Mouse (Mus musculus) forebrain, postnatal 0 days (tissue): Measurements from ENCODE around the gene Yeats2. TPM values are rescaled to one million over a fixed set of nuclear protein-coding genes. Genes with fewer than 3 reads are reported as not detected.

Source experiments
- ATAC-seq: fragments of 200-750 bp; cut with Nextera tagmentation; 2 replicates; pipeline ENCODE4 v1.8.0; 2017; ENCODE audit warnings: mild to moderate bottlenecking, moderate library complexity
- DNase-seq: peaks from one replicate; pipeline ENCODE4 v3.0.0-alpha.2; 2015
- H3K27ac ChIP-seq: fragments of 300-500 bp; sonication (generic); 2 replicates; pipeline ENCODE4 v1.5.1; 2014; ENCODE audit warnings: low read depth, mild to moderate bottlenecking, antibody characterized with exemption, low read length, moderate library complexity, mixed read lengths
- H3K27me3 ChIP-seq: fragments of 300-500 bp; sonication (generic); 2 replicates; pipeline ENCODE4 v1.6.1; 2014; ENCODE audit warnings: mild to moderate bottlenecking, low read length, mixed read lengths; ENCODE audit not compliant: insufficient read depth
- H3K36me3 ChIP-seq: fragments of 300-500 bp; sonication (generic); 2 replicates; pipeline ENCODE4 v1.6.1; 2014; ENCODE audit warnings: mild to moderate bottlenecking, moderate library complexity; ENCODE audit not compliant: insufficient read depth
- H3K4me1 ChIP-seq: fragments of 300-500 bp; sonication (generic); 2 replicates; pipeline ENCODE4 v1.6.1; 2014; ENCODE audit warnings: antibody characterized with exemption; ENCODE audit not compliant: insufficient read depth
- H3K4me2 ChIP-seq: fragments of 300-500 bp; sonication (generic); 2 replicates; pipeline ENCODE4 v1.6.1; 2014; ENCODE audit warnings: low read depth, mild to moderate bottlenecking, moderate library complexity
- H3K4me3 ChIP-seq: fragments of 300-500 bp; sonication (generic); 2 replicates; pipeline ENCODE4 v1.5.1; 2014; ENCODE audit warnings: low read depth, low read length, mixed read lengths
- H3K9ac ChIP-seq: fragments of 300-500 bp; sonication (generic); 2 replicates; pipeline ENCODE4 v1.6.1; 2014; ENCODE audit warnings: mild to moderate bottlenecking
- H3K9me3 ChIP-seq: fragments of 300-500 bp; sonication (generic); 2 replicates; pipeline ENCODE4 v1.6.1; 2016; ENCODE audit warnings: low read length
- CTCF ChIP-seq: sonication (generic); IDR thresholded peaks from 2 replicates; pipeline ENCODE4 v1.5.1; 2016; ENCODE audit warnings: antibody characterized with exemption, control low read depth, low read depth
- WGBS: fragments of 180-500 bp; shearing (Covaris S2); extraction: QIAGEN DNeasy Blood & Tissue Kit; methylation state at CpG from one replicate; pipeline ENCODE4 v1.1.7; 2014; 5-methylcytosine and 5-hydroxymethylcytosine counted together
- polyA plus RNA-seq: library from polyadenylated mRNA; unstranded; fragments of >200 nt; fragmentation: Nextera tagmentation; extraction: Ambion mirVana; gene quantifications from 2 replicates; pipeline ENCODE4 v1.2.1, GENCODE M21; 2015
- total RNA-seq: library from RNA; depleted of rRNA; stranded (reverse); fragments of >200 nt; gene quantifications from 2 replicates; pipeline ENCODE4 v1.2.3, GENCODE M21; 2014

The Yeats2 gene
- total and polyA plus RNA-seq, 2 experiments from 2014 or later = 10.1 to 43.9 TPM

DNA sequence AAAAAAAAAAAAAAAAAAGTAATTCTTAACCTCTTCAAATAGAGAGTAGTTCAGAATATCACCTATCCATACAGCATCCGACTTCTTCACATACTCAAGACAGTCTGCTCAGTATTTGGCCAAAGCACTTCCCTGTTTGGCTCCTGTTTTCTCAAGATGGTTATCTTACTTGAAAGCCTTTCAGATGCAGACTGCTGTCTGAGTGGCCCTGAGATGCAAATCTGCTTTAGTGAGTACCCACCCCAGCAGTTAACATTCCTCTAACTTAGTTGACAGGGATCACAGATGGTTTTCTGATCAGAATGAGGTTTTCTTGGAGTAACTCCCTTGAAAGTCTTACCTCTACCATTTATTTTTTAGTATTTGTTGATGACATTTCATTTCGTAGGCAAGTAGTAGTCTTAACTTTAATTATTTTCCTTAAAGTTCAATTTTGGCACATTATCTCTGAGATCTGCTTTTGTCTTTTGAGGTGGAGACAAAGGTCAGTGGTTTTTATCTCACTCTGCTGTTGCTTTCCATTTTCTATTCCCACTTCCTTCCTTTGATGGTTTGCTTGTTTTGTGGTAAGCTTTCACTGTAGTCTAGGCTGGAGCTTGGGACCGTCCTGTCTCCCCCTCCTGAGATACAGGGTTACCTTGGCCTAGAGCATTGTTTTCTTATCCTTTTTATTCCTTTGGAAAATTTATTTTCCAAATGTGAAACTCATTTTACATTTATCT lies 50.5 kb downstream of the Yeats2 start:
- H3K27me3 ChIP-seq = no peaks in the 10 kb centered on the region
- H3K9me3 ChIP-seq = no peaks in the 10 kb centered on the region
- ATAC-seq = no peak
- WGBS = 93% methylated on average over 3 of the region's 3 CpGs
- no peak for TF ChIP-seq CTCF
- no peak overlapping the region for H3K27ac ChIP-seq
- H3K36me3 ChIP-seq = peaks cover 70% of the 10 kb centered on the region
- H3K4me2 ChIP-seq = no peak overlapping the region
- H3K4me3 ChIP-seq = no peak overlapping the region
- H3K4me1 ChIP-seq = no peaks in the 10 kb centered on the region
- H3K9ac ChIP-seq = no peak overlapping the region
- no peak for DNase-seq

DNA sequence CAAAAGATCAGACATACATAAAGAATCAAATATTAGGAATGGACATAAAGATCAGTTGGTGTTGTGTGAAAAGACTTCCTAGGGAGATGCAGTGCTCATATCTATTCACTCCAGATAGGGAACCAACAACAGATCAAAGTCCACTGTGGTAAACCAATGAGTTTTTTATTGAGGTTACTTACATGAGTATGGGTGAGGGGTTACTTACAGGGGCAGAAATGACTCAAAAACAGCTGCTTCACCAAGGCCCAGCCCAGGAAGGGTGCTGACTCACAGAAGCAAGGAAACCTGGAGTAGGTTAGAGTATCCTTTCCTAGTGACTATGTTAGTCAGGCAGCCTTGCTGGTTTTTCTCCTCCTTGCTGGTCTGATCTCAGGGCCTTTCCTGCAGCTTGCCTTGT lies 51.2 kb downstream of the Yeats2 start:
- Histone ChIP-seq H3K4me1 (no peaks in the 10 kb centered on the region), H3K36me3 (peaks cover 67% of the 10 kb centered on the region), H3K4me3 (no peak overlapping the region), H3K9me3 (no peaks in the 10 kb centered on the region), H3K27ac (no peak overlapping the region), H3K4me2 (no peak overlapping the region), H3K9ac (no peak overlapping the region), H3K27me3 (no peaks in the 10 kb centered on the region)
- no peak for TF ChIP-seq CTCF
- no peak for ATAC-seq
- DNase-seq = no peak

DNA sequence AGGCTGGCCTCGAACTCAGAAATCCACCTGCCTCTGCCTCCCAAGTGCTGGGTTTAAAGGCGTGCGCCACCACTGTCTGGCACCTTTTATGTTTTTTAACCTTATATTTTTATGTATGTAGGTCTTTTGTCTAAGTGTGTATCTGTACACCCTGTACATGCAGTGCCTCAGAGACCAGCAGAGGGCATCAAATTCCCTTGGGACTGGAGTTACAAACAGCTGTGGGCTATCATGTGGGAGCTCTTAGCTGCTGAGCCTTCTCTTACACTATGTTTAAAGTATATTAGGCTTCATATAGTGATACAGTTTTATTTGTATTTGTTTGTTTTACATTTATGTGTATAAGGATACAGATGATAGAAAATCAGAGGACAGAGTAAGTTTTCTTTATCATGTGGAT lies 54.7 kb downstream of the Yeats2 start:
- 94% methylated on average over 3 of the region's 3 CpGs for WGBS
- DNase-seq (no peak), ATAC-seq (peak; percentile 70)
- H3K4me2 ChIP-seq = no peak overlapping the region
- H3K9me3 ChIP-seq = no peaks in the 10 kb centered on the region
- H3K4me1 ChIP-seq = no peaks in the 10 kb centered on the region
- H3K27me3 ChIP-seq = no peaks in the 10 kb centered on the region
- H3K9ac ChIP-seq = no peak overlapping the region
- H3K36me3 ChIP-seq = peaks cover 70% of the 10 kb centered on the region
- no peak overlapping the region for H3K27ac ChIP-seq
- TF ChIP-seq CTCF = peak; percentile 51
- H3K4me3 ChIP-seq = no peak overlapping the region

DNA sequence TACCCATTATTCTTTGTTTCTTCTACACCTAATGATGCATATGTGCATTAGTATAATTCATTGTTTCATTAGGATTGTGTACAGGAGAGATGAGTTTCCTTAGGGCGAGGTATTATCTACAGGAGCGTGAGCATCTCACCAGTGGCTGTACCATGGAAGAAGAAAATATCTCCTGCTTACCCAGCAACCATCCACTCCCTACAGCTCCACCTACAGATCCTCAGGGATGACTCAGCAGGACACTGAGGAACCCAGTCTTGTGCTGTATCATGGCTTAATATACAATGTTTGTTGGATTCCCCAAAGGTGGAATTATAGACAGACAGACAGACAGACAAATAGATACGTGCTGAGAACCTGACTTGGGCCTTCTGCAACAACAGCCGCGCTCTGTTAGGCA lies 56.1 kb downstream of the Yeats2 start:
- Histone ChIP-seq H3K27me3 (no peaks in the 10 kb centered on the region), H3K4me1 (no peaks in the 10 kb centered on the region), H3K27ac (no peak overlapping the region), H3K4me2 (no peak overlapping the region), H3K4me3 (no peak overlapping the region), H3K9me3 (no peaks in the 10 kb centered on the region), H3K36me3 (peaks cover 63% of the 10 kb centered on the region), H3K9ac (no peak overlapping the region)
- TF ChIP-seq CTCF = no peak
- ATAC-seq (no peak), DNase-seq (no peak)
- 95% methylated on average over 5 of the region's 5 CpGs for WGBS

DNA sequence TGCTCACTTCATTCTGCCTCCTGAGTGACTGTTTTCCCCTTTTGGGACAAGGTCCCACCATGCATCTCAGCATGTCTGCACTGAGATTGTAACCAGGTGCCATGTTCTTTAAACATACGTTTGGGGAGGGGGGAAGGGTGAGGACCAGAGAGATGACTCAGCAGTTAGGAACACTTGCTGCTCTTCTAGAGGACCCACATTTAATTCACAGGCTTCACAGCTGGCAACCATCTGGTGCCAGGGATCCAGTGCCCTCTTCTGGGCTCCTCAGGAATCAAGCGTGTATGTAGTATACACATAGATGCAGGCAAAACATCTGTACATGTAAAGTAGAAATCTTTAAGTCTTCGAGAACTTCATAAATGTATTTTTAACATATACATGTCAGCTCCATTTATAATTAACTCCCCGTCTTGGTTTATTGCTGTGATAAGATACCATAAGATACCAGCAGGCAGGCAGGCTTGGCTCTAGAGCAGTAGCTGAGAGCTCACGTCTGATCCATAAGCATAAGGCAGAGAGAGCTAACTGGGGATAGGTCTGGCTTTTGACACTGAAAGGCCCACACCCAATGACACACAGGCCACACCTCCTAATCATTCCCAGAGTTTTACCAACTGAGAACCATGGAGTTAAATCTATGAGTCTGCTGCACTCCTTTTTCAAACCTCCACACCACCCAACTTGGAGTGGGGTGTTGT lies 58.8 kb downstream of the Yeats2 start:
- H3K27ac ChIP-seq = no peak overlapping the region
- DNase-seq (no peak), ATAC-seq (peak; percentile 48)
- H3K4me1 ChIP-seq = no peaks in the 10 kb centered on the region
- no peak overlapping the region for H3K9ac ChIP-seq
- H3K4me3 ChIP-seq = no peak overlapping the region
- H3K36me3 ChIP-seq = peaks cover 55% of the 10 kb centered on the region
- H3K27me3 ChIP-seq = no peaks in the 10 kb centered on the region
- no peak overlapping the region for H3K4me2 ChIP-seq
- H3K9me3 ChIP-seq = no peaks in the 10 kb centered on the region
- no peak for TF ChIP-seq CTCF
- 90% methylated on average over 5 of the region's 5 CpGs for WGBS

DNA sequence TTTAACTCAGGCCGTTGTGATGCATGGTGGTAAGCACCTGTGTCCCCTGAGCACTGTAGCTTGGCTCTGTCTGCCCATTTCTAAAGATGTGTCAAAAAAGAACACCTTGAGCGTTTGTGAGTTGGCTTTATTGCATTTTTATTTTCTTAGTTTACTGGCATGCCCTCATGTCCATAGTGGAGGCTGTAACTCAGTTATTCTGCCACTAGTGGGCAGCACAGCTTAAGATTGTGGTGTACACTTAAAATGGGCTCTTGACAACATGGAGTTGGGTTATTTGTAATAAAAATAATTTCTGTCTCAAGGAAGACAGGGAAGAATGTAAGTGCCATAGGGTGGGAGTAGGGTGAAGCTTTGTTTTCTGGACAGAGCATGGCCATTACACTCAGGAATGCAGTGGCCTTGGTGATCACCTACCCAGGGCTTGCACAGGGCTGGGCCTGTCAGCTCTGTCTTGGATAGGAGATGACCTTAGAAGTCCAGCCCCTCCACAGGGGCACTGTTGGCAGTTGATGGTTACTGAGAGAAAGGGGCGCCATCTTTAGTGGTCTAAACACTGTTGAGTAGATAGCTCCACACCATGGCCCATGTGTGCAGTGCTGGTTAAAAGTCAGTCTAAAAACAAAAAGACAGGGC lies 72.8 kb downstream of the Yeats2 start:
- Histone ChIP-seq H3K36me3 (peaks cover 81% of the 10 kb centered on the region), H3K9me3 (no peaks in the 10 kb centered on the region), H3K4me2 (no peak overlapping the region), H3K27ac (no peak overlapping the region), H3K27me3 (no peaks in the 10 kb centered on the region), H3K9ac (no peak overlapping the region), H3K4me3 (no peak overlapping the region), H3K4me1 (no peaks in the 10 kb centered on the region)
- peak; percentile 74 for TF ChIP-seq CTCF
- DNase-seq = peak; percentile 71
- WGBS = 85% methylated on average over 3 of the region's 3 CpGs
- peak; percentile 68 for ATAC-seq

DNA sequence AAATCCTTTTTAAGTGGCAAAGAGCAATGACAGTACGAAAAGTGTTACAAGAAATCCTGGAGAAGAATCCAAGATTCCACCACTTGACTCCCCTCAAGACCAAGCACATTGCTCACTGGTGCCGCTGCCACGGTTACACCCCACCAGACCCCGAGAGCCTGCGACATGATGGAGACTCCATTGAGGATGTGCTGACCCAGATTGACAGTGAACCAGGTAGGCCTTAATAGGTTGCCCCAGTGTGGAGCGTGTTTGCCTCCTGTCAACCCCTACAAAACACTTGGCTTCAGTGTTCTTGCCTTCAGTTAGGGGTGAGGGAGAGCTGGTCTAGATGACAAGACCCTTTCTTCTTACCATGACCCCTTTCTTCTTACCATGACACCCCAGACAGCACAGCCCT lies 81.9 kb downstream of the Yeats2 start:
- Histone ChIP-seq H3K9me3 (no peaks in the 10 kb centered on the region), H3K4me1 (no peaks in the 10 kb centered on the region), H3K4me3 (no peak overlapping the region), H3K9ac (no peak overlapping the region), H3K27me3 (no peaks in the 10 kb centered on the region), H3K36me3 (peaks cover 68% of the 10 kb centered on the region), H3K4me2 (no peak overlapping the region), H3K27ac (no peak overlapping the region)
- no peak for ATAC-seq
- no peak for DNase-seq
- WGBS = 98% methylated on average over 6 of the region's 6 CpGs
- no peak for TF ChIP-seq CTCF
